Mouse (Mus musculus) macrophage (primary cell): ENCODE measurements around the gene Rps10. TPM values are rescaled to one million over a fixed set of nuclear protein-coding genes. Genes with fewer than 3 reads are reported as not detected.

ENCODE experiments used
- H3K27ac ChIP-seq: fragments of 350-480 bp; formaldehyde crosslinking; 2 replicates; pipeline ENCODE4 v1.9.0; 2021
- H3K36me3 ChIP-seq: fragments of 350-480 bp; formaldehyde crosslinking; 2 replicates; pipeline ENCODE4 v1.9.0; 2021; ENCODE audit errors: inconsistent target
- H3K4me3 ChIP-seq: fragments of 350-480 bp; formaldehyde crosslinking; 2 replicates; pipeline ENCODE4 v1.9.0; 2021; ENCODE audit errors: inconsistent target
- H3K79me2 ChIP-seq: fragments of 350-480 bp; formaldehyde crosslinking; 2 replicates; pipeline ENCODE4 v1.9.0; 2021; ENCODE audit errors: inconsistent target
- WGBS: methylation state at CpG from one replicate; pipeline ENCODE4 v1.1.7; 2026; ENCODE audit warnings: inconsistent platforms; ENCODE audit not compliant: missing documents; 5-methylcytosine and 5-hydroxymethylcytosine counted together
- polyA plus RNA-seq: library from polyadenylated mRNA; stranded (reverse); fragments of 250-400 nt; gene quantifications from 3 replicates; pipeline ENCODE4 v1.2.4, GENCODE M21; 2018; ENCODE audit warnings: inconsistent platforms
- total RNA-seq, 78 experiments: library from RNA; depleted of rRNA; stranded (reverse); fragments of 250-400 nt; gene quantifications; 1 replicate in 9 of 78; 2 replicates in 24 of 78; 3 replicates in 43 of 78; 4 replicates in 2 of 78; pipeline ENCODE4 v1.2.4; 2018; ENCODE audit warnings: inconsistent platforms in 56 of 78

Rps10 gene
- 100 to 1,000 TPM in 2 of 26 experiments, 10 to 100 TPM in 24; 28.0 to 259 (median 59.8) TPM for total RNA-seq (2018; cell fraction: chromatin; rRNA removed)
- 1,000 to 10,000 TPM in 9 of 26 experiments, 100 to 1,000 TPM in 17; 632 to 1,265 (median 825) TPM for total RNA-seq (2018; cell fraction: cytosol; rRNA removed)
- total RNA-seq (2018; cell fraction: nucleus; rRNA removed) = 100 to 1,000 TPM in 20 of 26 experiments, 10 to 100 TPM in 6; 77.4 to 202 (median 121) TPM
- 766 to 1,638 TPM (median 1,627 TPM) in 3 replicates for polyA plus RNA-seq

GRCm38 (mm10) chr17:27636132-27637020 is at the start of gene Rps10:
Rps10 (minus strand) TSS chr17:27636669.
- Histone ChIP-seq H3K36me3 (peaks cover 23% of the 10 kb centered on the region), H3K4me3 (peak within 1 kb of the TSS; percentile 36), H3K27ac (peak within 1 kb of the TSS; percentile 46), H3K79me2 (peaks cover 33% of the 10 kb centered on the region)
- 91% methylated on average over 18 of the region's 18 CpGs for WGBS

- H3K36me3 ChIP-seq = no peaks in the 10 kb centered on the region
- no peak overlapping the region for H3K4me3 ChIP-seq
- no peaks in the 10 kb centered on the region for H3K79me2 ChIP-seq
- no peak overlapping the region for H3K27ac ChIP-seq
- WGBS = 9% methylated on average over 11 of the region's 11 CpGs
Measured at GRCm38 (mm10) chr17:27685550-27685913, 49.1 kb upstream of the Rps10 start.

GRCm38 (mm10) chr17:27684886-27685549 is 48.5 kb upstream of the Rps10 start:
- no peaks in the 10 kb centered on the region for H3K79me2 ChIP-seq
- H3K4me3 ChIP-seq = no peak overlapping the region
- WGBS = under 1% methylated on average over 32 of the region's 53 CpGs
- no peaks in the 10 kb centered on the region for H3K36me3 ChIP-seq
- no peak overlapping the region for H3K27ac ChIP-seq

- H3K36me3 ChIP-seq = no peaks in the 10 kb centered on the region
- no peaks in the 10 kb centered on the region for H3K79me2 ChIP-seq
- H3K27ac ChIP-seq = no peak overlapping the region
- WGBS = 75% methylated on average over 11 of the region's 11 CpGs
- H3K4me3 ChIP-seq = no peak overlapping the region
Measured at GRCm38 (mm10) chr17:27678924-27679813, 42.7 kb upstream of the Rps10 start.

- H3K36me3 ChIP-seq = no peaks in the 10 kb centered on the region
- H3K79me2 ChIP-seq = no peaks in the 10 kb centered on the region
- WGBS = 90% methylated on average over 5 of the region's 5 CpGs
Measured at GRCm38 (mm10) chr17:27677756-27678155, 41.3 kb upstream of the Rps10 start.

GRCm38 (mm10) chr17:27676270-27676669 is 39.8 kb upstream of the Rps10 start:
- WGBS = 96% methylated on average over 7 of the region's 7 CpGs
- Histone ChIP-seq H3K36me3 (no peaks in the 10 kb centered on the region), H3K79me2 (no peaks in the 10 kb centered on the region), H3K4me3 (no peak overlapping the region), H3K27ac (no peak overlapping the region)

More at GRCm38 (mm10) chr17:27677756-27678155, 41.3 kb upstream of the Rps10 start:
- Histone ChIP-seq H3K4me3 (no peak overlapping the region), H3K27ac (no peak overlapping the region)

GRCm38 (mm10) chr17:27675453-27675852 is 39.0 kb upstream of the Rps10 start:
- Histone ChIP-seq H3K79me2 (no peaks in the 10 kb centered on the region), H3K27ac (no peak overlapping the region), H3K4me3 (no peak overlapping the region), H3K36me3 (no peaks in the 10 kb centered on the region)
- WGBS = 34% methylated on average over 6 of the region's 9 CpGs

- H3K36me3 ChIP-seq = no peaks in the 10 kb centered on the region
- WGBS = 82% methylated on average over 7 of the region's 7 CpGs
- H3K27ac ChIP-seq = no peak overlapping the region
- H3K4me3 ChIP-seq = no peak overlapping the region
- H3K79me2 ChIP-seq = no peaks in the 10 kb centered on the region
Measured at GRCm38 (mm10) chr17:27673945-27674344, 37.5 kb upstream of the Rps10 start.

GRCm38 (mm10) chr17:27671720-27672119 is 35.3 kb upstream of the Rps10 start:
- Histone ChIP-seq H3K4me3 (no peak overlapping the region), H3K27ac (no peak overlapping the region), H3K36me3 (no peaks in the 10 kb centered on the region), H3K79me2 (no peaks in the 10 kb centered on the region)
- 73% methylated on average over 6 of the region's 6 CpGs for WGBS

GRCm38 (mm10) chr17:27658767-27659166 is 22.3 kb upstream of the Rps10 start:
- Histone ChIP-seq H3K79me2 (no peaks in the 10 kb centered on the region), H3K36me3 (no peaks in the 10 kb centered on the region), H3K27ac (no peak overlapping the region), H3K4me3 (no peak overlapping the region)
- 84% methylated on average over 7 of the region's 7 CpGs for WGBS

GRCm38 (mm10) chr17:27657123-27657522 is 20.7 kb upstream of the Rps10 start:
- H3K79me2 ChIP-seq = no peaks in the 10 kb centered on the region
- no peaks in the 10 kb centered on the region for H3K36me3 ChIP-seq
- 63% methylated on average over 8 of the region's 8 CpGs for WGBS
- no peak overlapping the region for H3K4me3 ChIP-seq
- no peak overlapping the region for H3K27ac ChIP-seq

GRCm38 (mm10) chr17:27656414-27656813 is 19.9 kb upstream of the Rps10 start:
- 6% methylated on average over 5 of the region's 5 CpGs for WGBS
- Histone ChIP-seq H3K27ac (no peak overlapping the region), H3K4me3 (no peak overlapping the region), H3K79me2 (no peaks in the 10 kb centered on the region), H3K36me3 (no peaks in the 10 kb centered on the region)

GRCm38 (mm10) chr17:27656011-27656399 is 19.5 kb upstream of the Rps10 start:
- Histone ChIP-seq H3K27ac (no peak overlapping the region), H3K79me2 (no peaks in the 10 kb centered on the region), H3K4me3 (no peak overlapping the region), H3K36me3 (no peaks in the 10 kb centered on the region)
- 2% methylated on average over 14 of the region's 14 CpGs for WGBS
